Mouse (Mus musculus) heart, embryonic 11.5 days (tissue): ENCODE results near the gene Tor3a. TPM values are rescaled to one million over a fixed set of nuclear protein-coding genes. Genes with fewer than 3 reads are reported as not detected.

Source experiments
- ATAC-seq: fragments of 200-750 bp; cut with Nextera tagmentation; replicated peaks from 2 replicates; pipeline ENCODE4 v1.8.0; 2017; ENCODE audit warnings: moderate library complexity; ENCODE audit not compliant: insufficient number of reproducible peaks, low FRiP score, low TSS enrichment
- H3K27ac ChIP-seq: fragments of 300-500 bp; sonication (generic); 2 replicates; pipeline ENCODE4 v1.5.1; 2014; ENCODE audit warnings: mild to moderate bottlenecking, low read depth, low read length
- H3K27me3 ChIP-seq: fragments of 300-500 bp; sonication (generic); 2 replicates; pipeline ENCODE4 v1.6.1; 2014; ENCODE audit warnings: mild to moderate bottlenecking, low read length, mixed read lengths; ENCODE audit not compliant: control insufficient read depth, insufficient read depth
- H3K36me3 ChIP-seq: fragments of 300-500 bp; sonication (generic); 2 replicates; pipeline ENCODE4 v1.6.1; 2014; ENCODE audit warnings: mild to moderate bottlenecking, low read length, moderate library complexity, mixed read lengths; ENCODE audit not compliant: control insufficient read depth, insufficient read depth
- H3K4me1 ChIP-seq: fragments of 300-500 bp; sonication (generic); 2 replicates; pipeline ENCODE4 v1.6.1; 2014; ENCODE audit warnings: low read length; ENCODE audit not compliant: control insufficient read depth, insufficient read depth
- H3K4me2 ChIP-seq: fragments of 300-500 bp; sonication (generic); 2 replicates; pipeline ENCODE4 v1.6.1; 2014; ENCODE audit warnings: mild to moderate bottlenecking, moderate library complexity
- H3K4me3 ChIP-seq: fragments of 300-500 bp; sonication (generic); 2 replicates; pipeline ENCODE4 v1.5.1; 2014; ENCODE audit warnings: low read depth, low read length
- H3K9ac ChIP-seq: fragments of 300-500 bp; sonication (generic); 2 replicates; pipeline ENCODE4 v1.6.1; 2014; ENCODE audit warnings: mild to moderate bottlenecking, low read depth, low read length, moderate library complexity
- H3K9me3 ChIP-seq: fragments of 300-500 bp; sonication (generic); replicated peaks from 2 replicates; pipeline ENCODE4 v1.6.1; 2016; ENCODE audit warnings: low read length; ENCODE audit not compliant: control insufficient read depth
- WGBS: fragments of 180-500 bp; shearing (Covaris S2); extraction: QIAGEN DNeasy Blood & Tissue Kit; methylation state at CpG from one replicate; pipeline ENCODE4 v1.1.7; 2014; ENCODE audit not compliant: insufficient replicate concordance; 5-methylcytosine and 5-hydroxymethylcytosine counted together
- polyA plus RNA-seq: library from polyadenylated mRNA; unstranded; fragments of >200 nt; fragmentation: Nextera tagmentation; extraction: Ambion mirVana; gene quantifications from 2 replicates; pipeline ENCODE4 v1.2.1, GENCODE M21; 2014

Gene Tor3a
- polyA plus RNA-seq, 1 experiment from 2014 or later: 4.5 TPM

- WGBS: 58% methylated on average over 10 of the region's 10 CpGs
- H3K36me3 ChIP-seq: peaks cover 2% of the 10 kb centered on the region; the same call in 1 of the 2 replicates
- no peak overlapping the region for H3K27ac ChIP-seq
- H3K9me3 ChIP-seq: no peaks in the 10 kb centered on the region
- H3K4me1 ChIP-seq: peaks cover 5% of the 10 kb centered on the region; the same call in 1 of the 2 replicates
- H3K4me3 ChIP-seq: no peak overlapping the region
- H3K9ac ChIP-seq: no peak overlapping the region
- no peak overlapping the region; the same call in 1 of the 2 replicates for H3K4me2 ChIP-seq
- no peaks in the 10 kb centered on the region for H3K27me3 ChIP-seq
- no peak for ATAC-seq
These were observed 36.4 kb upstream of the Tor3a start for GRCm38 (mm10) chr1:156710472-156711098.

GRCm38 (mm10) chr1:156708672-156709071 is 34.5 kb upstream of the Tor3a start:
- peaks cover 5% of the 10 kb centered on the region; the same call in 1 of the 2 replicates for H3K4me1 ChIP-seq
- H3K4me3 ChIP-seq: no peak overlapping the region
- no peaks in the 10 kb centered on the region for H3K9me3 ChIP-seq
- H3K27me3 ChIP-seq: no peaks in the 10 kb centered on the region
- no peak overlapping the region for H3K27ac ChIP-seq
- H3K9ac ChIP-seq: no peak overlapping the region
- 88% methylated on average over 3 of the region's 3 CpGs for WGBS
- peaks cover 5% of the 10 kb centered on the region for H3K36me3 ChIP-seq
- no peak overlapping the region for H3K4me2 ChIP-seq
- no peak for ATAC-seq

- Histone ChIP-seq H3K27ac (no peak overlapping the region), H3K36me3 (peaks cover 11% of the 10 kb centered on the region), H3K9me3 (no peaks in the 10 kb centered on the region), H3K4me1 (peaks cover 2% of the 10 kb centered on the region; the same call in 1 of the 2 replicates), H3K9ac (no peak overlapping the region), H3K27me3 (no peaks in the 10 kb centered on the region), H3K4me2 (no peak overlapping the region), H3K4me3 (no peak overlapping the region)
- no peak for ATAC-seq
- 67% methylated on average over 10 of the region's 10 CpGs for WGBS
These were observed 31.6 kb upstream of the Tor3a start for GRCm38 (mm10) chr1:156705696-156706285.

GRCm38 (mm10) chr1:156703444-156703843 is 29.3 kb upstream of the Tor3a start:
- Histone ChIP-seq H3K36me3 (peaks cover 21% of the 10 kb centered on the region), H3K4me1 (no peaks in the 10 kb centered on the region)
- 85% methylated on average over 4 of the region's 4 CpGs for WGBS

GRCm38 (mm10) chr1:156702151-156702550 is 28.0 kb upstream of the Tor3a start:
- Histone ChIP-seq H3K36me3 (peaks cover 28% of the 10 kb centered on the region), H3K27me3 (no peaks in the 10 kb centered on the region), H3K4me2 (no peak overlapping the region), H3K4me1 (no peaks in the 10 kb centered on the region), H3K27ac (no peak overlapping the region), H3K4me3 (no peak overlapping the region), H3K9ac (no peak overlapping the region), H3K9me3 (no peaks in the 10 kb centered on the region)
- WGBS: 77% methylated on average over 7 of the region's 7 CpGs
- ATAC-seq: no peak

More at GRCm38 (mm10) chr1:156703444-156703843, 29.3 kb upstream of the Tor3a start:
- Histone ChIP-seq H3K9ac (no peak overlapping the region), H3K27ac (no peak overlapping the region), H3K27me3 (no peaks in the 10 kb centered on the region), H3K4me2 (no peak overlapping the region), H3K9me3 (no peaks in the 10 kb centered on the region), H3K4me3 (no peak overlapping the region)
- ATAC-seq: no peak

- Histone ChIP-seq H3K9me3 (no peaks in the 10 kb centered on the region), H3K27ac (no peak overlapping the region), H3K4me1 (no peaks in the 10 kb centered on the region), H3K4me2 (no peak overlapping the region), H3K36me3 (peaks cover 23% of the 10 kb centered on the region; the same call in 1 of the 2 replicates), H3K27me3 (no peaks in the 10 kb centered on the region), H3K4me3 (no peak overlapping the region), H3K9ac (no peak overlapping the region)
- WGBS: 77% methylated on average over 7 of the region's 7 CpGs
- ATAC-seq: no peak
These were observed 12.0 kb upstream of the Tor3a start for GRCm38 (mm10) chr1:156686025-156686661.

- Histone ChIP-seq H3K4me1 (peaks cover under 1% of the 10 kb centered on the region; the same call in 1 of the 2 replicates), H3K9me3 (no peaks in the 10 kb centered on the region), H3K27ac (no peak overlapping the region), H3K4me3 (no peak overlapping the region), H3K27me3 (no peaks in the 10 kb centered on the region), H3K9ac (no peak overlapping the region), H3K36me3 (peaks cover 8% of the 10 kb centered on the region), H3K4me2 (no peak overlapping the region)
- ATAC-seq: no peak
- WGBS: 75% methylated on average over 9 of the region's 9 CpGs
These were observed 5.4 kb upstream of the Tor3a start for GRCm38 (mm10) chr1:156679599-156679998.

GRCm38 (mm10) chr1:156677230-156677629 is 3.1 kb upstream of the Tor3a start:
- no peaks in the 10 kb centered on the region for H3K27me3 ChIP-seq
- peaks cover 3% of the 10 kb centered on the region; the same call in 1 of the 2 replicates for H3K4me1 ChIP-seq
- 81% methylated on average over 3 of the region's 3 CpGs for WGBS
- no peak overlapping the region for H3K9ac ChIP-seq
- H3K36me3 ChIP-seq: peaks cover 4% of the 10 kb centered on the region
- H3K4me3 ChIP-seq: no peak overlapping the region
- no peaks in the 10 kb centered on the region for H3K9me3 ChIP-seq
- H3K27ac ChIP-seq: no peak overlapping the region
- H3K4me2 ChIP-seq: no peak overlapping the region
- no peak for ATAC-seq
